Mouse (Mus musculus) lung, postnatal 36 days (tissue): ENCODE measurements around the gene Csrnp3.
A peak's percentile ranks its signal among the peaks of the same experiment; 100 is the strongest.
"Not testable (repeated sequence)": the region's sequence is repeated elsewhere in the genome, so short reads cannot be mapped to it uniquely, and the experiment has no call there.

Source experiments
- DNase-seq: peaks from one replicate; pipeline ENCODE4 v3.0.0; 2022; ENCODE audit warnings: mixed read lengths

Gene Csrnp3

DNA sequence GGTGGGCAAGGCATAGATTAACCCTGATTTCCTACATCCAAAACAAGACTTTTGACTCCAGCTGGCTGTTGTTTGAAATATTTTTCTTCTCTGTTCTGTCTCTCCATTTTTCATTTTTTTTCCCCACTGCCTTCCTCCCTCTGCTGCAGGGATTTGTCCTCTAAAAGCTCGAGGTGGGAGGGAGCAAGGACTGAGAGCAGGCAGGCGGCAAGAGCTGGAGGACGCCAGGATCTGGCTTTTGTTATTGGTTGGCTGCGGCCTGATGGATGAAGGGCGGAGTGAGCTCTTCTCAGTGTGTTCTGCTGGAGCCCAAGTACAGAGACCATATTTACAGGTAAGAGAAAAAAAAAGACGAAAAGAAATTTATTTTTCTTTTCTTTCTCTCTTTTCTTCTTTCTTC lies at the start of gene Csrnp3:
TSS of gene Csrnp3 (plus strand) at position 217 of the 400 bp plus-strand sequence.
- peak; percentile 4 for DNase-seq

DNA sequence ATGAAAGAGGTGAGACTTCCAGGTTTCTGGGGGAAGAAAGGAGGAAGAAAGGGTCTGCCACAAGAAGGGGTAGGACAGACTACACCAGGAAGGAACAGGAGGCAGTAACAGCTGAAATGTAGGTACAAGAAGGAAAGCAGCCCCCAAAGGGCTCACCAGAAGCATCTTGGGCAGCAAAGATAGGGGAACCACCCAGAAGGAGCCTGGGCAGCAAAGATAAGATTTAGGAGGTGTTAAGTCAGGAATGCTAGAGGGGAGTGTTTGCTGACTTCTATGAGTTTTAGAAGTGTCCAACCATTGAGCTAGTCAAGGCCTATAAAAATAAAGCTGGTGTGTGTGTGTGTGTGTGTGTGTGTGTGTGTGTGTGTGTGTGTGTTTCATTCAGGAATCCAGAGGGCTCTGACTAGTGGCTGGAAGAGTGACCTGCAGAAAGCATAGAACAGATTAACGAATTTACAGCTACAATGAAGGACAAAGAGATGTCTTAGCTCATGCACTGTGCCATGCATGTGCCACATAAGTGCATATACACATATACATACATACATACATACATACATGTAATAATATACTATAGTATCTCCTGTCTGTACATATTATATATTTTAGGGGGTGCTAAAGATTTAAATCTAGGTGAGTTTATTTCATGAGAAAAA lies 44.4 kb upstream of the Csrnp3 start:
- DNase-seq: no peak

DNA sequence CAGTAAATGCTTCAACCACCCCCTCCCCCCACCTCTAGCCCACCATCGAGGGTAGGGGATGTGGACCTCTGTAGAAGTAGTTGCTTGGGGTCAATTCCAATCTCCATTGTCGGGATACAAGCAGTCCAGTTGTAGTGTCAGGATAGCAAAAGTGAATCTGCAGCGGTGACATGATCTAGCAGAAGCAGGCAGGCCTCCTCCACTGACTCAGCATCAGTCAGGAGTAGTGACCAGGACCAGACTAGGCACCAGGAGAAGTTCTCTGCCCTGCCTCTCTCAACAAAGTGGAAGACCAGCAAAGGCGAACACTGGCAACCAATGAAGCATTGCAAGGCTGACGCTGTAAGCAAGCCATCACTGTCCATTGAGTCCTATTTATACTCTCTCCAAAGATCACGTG lies 39.0 kb upstream of the Csrnp3 start:
- DNase-seq: no peak

DNA sequence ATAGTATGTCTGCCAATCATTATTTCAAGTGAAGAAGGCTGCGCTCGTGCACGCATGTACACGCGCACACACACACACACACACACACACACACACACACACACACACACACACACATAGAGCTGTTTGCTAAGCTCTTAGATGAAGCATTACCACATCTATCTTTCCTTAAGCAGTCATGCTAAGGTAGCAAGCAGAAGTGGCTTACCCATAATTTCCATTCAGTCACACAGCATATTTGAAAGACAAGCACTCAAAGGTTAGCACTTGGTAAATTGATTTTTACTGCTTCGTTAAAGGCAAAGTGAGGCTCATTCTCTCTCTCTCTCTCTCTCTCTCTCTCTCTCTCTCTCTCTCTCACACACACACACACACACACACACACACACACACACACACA lies 34.4 kb upstream of the Csrnp3 start:
- peak; percentile 8 for DNase-seq

DNA sequence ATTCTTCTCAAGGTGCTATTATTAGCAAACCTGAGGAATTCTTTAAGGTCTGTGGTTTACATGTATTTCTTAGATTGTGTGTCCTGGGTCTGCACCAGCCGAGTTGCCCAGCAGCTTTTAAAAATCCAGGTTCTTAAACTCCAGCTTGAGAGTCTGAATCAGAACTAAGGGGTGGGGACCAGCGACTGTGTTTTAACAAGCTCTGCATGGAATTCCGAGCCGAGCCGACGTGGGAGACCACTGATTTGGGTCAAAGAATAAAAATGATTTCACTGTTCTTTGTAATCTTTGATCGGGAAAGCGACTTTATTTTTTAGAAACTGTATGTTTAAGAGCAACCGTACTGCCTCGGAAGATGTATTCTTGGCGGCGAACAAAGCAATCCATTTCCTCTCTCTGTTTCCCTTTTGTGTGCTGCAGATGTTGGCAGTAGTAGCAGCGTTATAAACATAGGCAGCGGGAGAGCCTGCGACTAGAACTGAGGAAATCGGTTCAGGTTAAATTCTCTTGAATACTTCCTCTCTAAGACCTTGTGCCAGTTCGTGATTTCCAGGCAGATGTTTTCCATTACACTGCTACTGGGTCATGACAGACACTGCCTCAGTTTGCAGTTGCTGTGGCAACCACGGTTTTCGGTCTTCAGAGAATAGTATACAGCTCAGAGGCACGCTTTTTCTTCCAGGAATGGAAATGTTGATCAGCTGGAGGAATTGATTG lies 27.3 kb upstream of the Csrnp3 start:
- DNase-seq: peak; percentile 35

DNA sequence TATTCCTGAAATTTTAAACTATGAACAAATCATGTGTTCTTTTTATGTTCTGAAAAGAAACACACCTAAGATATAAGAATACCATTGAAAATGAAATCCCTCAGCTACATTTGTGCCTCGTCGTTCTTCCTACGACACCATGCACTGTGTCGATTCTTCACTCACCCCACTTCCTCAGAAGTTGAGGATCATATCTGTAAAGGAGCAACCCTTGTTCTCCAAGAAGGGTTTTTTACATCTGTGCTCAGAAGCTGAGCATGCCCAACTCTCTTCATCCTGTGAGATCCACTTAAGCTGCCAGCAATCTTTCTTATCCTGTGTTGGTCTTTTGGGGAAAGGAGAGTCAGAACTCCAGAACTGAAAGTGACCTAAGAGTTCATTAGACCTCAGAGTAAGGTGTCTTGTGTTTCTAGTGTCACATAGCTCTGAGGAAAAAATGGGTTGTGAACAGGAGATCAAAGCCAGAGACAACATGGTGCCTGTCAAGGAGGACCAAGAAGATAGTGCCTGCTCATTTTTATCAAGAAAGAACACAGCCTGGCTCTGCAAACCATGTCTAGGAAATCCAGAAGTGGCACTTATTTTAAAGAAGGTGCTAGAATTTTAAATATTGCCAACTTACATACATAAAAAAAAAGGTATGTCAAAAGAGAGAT lies 25.3 kb upstream of the Csrnp3 start:
- no peak for DNase-seq

DNA sequence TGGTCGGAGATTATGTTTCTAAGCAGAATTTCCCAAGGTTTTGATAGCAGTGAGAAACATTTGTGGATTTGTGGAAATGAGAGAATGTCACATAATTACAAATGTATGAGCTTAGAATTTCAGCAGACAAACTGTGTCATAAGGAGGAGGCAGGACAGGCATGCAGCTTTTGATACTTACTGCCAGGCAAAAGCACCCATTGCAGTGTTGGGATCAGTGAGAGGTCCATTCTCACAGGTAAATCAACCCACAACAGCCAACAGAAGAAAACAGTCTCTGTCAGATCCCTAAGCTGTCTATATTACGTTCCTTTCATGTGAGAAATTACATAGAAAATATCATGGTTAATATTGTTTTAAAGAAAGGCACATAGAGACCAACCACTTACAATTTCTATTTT lies 19.3 kb upstream of the Csrnp3 start:
- DNase-seq: no peak

DNA sequence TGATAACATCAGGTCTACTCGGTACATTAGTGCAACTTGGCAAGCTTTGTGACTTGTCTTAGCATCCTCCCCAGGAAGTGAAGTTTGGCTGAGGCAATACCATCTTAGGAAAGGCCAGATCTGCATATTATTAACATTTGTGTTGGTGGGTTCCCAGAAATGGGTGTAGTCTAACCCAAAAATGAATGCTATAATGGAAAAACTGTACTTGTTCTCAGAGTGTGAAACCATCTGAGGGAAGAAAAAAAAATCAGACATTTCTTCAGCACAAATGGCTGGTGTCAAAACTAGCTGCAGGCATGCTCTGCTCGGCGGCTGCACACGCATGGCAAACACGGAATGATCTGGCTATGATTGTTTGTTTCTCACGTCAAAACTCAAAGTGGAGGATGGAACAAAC lies 18.8 kb upstream of the Csrnp3 start:
- DNase-seq: no peak

DNA sequence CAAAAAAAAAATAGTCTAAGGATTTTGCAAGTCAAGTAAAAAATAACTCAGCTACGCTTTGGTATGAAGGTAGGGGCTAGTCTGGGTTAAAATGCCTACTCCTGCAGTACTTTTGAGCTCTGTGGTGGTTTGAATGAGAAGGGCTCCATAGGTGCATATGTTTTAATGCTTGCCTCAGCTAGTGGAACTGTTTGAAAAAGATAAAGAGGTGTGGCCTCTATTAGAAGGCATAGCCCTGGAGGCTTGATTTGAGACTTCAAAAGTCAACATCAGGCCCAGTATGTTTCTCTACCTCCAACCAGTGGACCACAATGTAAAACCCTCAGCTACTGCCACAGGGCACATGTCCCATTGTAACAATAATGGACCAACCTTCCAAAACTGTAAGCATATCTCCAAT lies 16.9 kb upstream of the Csrnp3 start:
- DNase-seq: no peak

DNA sequence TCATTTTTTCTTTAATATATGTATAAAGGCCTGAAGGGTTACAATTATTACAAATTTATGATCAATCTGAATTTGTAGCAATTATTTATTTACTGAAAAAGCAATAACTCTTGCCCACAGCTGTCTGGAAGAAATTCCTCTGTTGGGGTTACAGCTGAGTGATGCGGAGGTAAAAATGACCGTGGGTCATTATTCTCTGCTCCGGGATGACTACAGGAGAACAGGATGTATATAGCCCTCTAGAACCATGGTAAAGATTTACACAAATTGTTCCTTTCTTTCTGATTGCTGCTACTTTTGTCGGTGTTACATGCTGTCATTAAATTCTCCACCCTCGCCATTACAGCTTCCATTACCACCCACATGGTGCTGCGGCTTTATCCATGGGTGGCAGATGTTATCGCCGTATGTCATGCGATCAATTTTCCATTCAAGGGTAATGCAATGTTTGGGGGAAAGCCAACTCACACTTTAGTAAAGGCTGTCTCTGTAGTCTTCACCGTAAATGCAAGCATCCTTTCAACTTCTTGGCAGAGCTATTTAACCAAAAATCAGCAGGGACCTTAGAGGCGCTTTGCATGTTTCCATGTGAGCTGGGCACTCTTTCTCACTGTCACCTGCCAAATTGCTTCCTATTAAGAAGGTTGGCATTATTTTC lies 12.7 kb upstream of the Csrnp3 start:
- no peak for DNase-seq

DNA sequence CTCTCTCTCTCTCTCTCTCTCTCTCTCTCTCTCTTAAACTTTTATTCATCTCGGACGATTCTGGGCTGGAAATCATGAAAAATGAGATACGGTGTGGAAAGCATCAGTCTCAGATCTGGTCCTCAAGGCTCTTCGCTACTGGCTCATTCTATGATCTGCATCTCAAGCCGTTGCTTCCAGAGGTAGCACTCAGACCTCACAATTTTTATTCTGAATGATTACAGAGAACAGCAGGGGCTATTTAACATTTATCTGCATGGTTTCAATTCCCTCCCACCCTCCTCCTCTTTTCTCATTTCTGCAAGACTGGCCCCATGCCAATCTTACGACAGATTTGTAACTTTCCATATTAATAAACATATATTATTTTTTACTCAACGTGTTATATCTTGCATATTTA lies 12.1 kb upstream of the Csrnp3 start:
- no peak for DNase-seq

DNA sequence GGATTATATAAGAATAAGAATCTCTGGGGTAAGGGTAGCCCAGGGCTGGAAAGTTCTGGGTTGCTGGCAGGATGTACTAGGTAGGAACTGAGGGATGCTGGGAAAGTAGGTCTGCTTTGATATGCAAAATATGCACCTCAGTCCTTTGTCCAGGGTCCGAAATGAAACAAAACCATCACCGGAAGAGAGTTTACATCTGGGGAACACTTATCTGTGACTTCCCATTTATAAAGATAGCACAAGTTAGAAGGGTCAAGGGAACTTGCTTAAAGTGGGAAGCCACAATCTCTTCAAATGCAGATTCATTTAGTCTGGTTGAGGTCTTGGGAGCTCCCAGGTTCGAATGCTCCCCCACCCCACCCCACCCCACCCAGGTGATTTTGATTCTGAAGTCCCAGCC lies 4.0 kb upstream of the Csrnp3 start:
- no peak for DNase-seq

DNA sequence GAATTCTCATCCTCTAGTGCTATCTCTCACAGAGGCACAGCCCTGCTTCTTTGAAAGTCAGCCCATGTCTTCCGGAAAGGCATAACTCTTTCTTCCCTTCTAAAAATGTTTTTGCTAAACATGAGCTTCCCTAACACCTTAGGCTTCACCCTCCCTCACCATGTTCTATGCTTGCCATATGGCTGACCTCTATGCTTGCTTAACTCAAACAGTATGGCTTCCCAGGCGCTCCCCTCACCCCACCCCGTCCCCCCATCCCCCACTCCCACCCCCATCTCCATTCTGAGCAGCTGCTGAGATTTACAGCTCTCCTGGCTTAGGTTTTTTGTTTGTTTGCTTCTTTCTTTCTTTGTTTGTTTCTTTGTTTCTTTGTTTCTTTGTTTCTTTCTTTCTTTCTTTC lies 3.2 kb upstream of the Csrnp3 start:
- DNase-seq: no peak

DNA sequence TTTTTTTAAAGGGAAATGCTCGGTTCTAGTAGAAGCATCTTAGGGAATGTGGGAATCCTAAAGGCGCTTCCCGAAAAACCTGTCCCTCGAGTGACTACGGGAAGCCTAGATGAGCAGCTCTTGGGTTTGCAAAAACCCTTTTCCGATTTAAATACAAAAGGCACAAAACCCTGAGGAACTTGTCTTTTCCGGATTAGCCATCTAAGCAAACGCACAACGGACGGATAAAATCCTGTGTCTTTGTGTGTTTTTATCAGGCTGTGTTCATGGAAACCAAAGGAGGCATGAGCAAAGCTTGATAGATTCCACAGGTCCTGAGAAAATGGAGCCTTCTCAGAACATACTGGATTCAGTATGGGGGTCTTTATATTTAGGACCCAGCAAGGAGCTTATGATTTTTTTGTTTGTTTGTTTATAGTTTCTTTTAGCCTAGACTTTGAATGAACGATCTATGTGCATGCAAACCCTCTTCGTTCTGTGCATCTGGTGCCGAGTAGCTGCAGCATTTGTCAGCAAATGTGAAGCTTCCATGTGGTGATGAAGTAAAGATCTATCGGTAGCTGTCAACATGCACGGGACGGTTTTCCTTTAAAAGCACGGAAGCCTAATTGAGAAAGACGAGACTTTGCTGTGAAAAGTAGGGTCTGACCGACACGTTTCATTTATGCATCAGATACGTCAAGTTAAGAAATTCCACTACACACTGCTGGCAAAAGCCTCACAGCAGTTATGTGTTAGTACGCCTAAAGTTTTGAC lies 611 bp downstream of the Csrnp3 start:
- DNase-seq: no peak

DNA sequence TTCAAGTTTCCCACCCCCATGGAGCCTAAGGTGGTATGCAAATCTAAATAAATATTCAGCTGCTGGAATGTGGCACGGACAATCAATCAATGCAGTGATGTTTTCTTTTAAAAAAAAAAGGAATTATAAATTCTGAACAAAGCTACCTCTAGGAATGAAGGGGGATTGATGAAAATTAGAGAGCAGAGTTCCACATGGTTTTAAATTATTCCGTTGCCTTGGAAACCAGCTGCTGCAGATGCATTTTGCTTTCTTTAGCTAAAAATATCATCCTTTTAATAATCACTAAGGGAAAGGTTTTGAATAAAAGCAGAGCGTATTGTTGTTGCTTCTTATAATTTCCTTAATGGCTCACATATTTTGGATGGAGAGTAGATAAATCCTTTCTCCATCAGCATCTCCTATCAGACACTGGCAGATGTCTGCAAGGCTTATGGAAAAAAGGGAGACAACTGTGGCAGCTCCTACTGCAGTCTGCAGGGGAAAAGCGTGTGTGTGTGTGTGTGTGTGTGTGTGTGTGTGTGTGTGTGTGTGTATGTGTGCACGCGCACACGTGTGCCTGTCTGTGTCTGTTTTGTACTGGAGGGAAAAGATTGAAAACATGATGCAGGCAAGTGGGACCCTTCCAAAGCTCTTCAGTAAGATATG lies 2.0 kb downstream of the Csrnp3 start:
- DNase-seq: no peak

DNA sequence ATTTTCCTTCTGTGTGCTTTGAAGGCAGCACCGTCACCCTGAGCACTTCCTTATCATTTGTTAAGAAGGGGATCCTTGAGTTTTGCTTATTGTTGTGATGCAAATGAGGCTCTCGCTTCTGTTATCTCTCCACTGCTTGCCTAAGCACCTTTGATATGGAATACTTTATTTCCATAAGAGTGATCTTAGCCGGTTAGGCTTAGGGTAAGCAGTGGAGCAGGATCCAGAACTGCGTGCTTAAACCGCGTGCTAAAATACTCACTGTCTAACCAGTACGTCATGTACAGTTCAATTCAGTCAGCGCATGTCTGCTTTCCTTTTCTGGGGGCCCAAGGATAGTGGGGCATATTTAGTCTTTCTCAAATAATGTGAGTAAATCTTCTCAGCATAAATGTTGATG lies 3.1 kb downstream of the Csrnp3 start:
- DNase-seq: no peak

DNA sequence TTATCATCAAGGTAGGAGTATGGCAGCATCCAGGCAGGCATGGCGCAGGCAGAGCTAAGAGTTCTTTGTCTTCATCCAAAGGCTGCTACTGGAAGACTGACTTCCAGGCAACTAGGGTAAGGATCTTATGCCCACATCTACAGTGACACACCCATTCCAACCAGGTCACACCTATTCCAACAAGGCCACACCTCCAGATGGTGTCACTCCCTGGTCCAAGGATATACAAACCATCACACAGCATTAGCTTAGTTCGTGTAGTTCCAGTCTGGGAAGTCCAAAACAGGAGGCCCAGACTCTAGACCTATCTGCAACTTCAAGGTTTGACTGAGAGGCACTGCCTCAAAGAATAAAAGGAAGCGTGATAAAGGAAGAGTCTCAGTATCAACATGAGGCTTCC lies 4.7 kb downstream of the Csrnp3 start:
- DNase-seq: not testable (repeated sequence)

DNA sequence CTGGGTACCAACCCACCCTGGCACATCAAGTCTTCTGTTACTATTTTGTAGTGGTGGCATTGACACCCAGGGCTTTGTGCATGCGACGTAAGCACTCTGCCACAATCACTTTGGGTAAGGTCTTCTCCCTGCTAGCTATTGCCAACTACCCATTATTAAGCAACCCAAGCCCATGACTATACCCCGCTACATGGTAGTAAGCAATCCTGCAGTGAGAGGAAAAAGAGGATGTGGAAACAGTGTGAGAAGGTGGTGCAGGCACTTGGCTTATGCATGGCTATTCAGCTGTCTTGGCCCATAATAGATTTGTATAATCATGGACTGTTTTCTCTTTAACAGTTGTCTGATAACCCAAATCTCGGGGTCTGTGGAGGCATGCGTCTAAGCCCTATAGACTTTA lies 11.2 kb downstream of the Csrnp3 start:
- no peak for DNase-seq

DNA sequence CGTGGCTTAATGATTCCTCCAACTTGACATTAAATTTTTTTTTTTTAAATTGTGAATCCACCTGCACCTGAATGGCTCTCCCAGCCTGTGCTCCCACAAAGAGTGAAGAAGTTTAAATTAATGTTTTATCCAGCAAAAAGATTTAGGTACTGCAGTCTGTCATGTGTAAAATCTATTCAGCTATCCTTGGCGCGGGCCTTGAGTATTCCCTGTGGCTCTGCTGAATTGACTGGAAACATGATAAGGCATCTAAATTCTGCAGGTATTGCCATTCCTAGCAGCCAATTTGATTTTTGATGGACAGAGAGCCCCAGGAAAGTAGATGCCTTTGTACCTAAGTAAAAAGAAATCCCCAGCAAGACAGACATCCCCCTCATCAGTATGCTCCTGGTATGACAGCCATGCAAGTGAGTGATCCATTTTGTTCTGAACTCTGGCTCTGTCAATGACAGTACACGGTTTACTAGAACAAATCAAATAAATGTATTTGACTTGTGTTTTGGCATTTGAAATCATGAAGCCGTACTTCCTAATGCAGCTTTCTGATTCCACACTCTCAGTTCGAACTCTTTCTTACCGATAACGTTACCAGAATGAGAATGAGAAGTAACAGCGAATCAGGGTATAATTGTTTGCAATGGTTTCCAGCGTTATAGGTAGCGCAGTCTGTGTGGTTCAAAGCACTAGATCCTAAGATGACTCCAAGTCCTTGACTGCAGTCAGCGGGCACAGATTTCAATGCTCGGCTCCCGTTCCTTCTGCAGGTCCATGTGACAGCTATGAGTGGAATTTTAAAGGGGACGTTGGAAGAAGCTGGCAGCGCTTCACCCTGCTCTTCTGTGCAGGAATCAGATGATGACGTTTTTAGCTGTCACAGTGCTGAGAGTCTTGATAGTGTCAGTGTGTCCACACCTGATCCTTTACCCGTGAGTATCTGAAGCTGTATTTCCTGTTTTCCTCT lies 14.5 kb downstream of the Csrnp3 start:
- no peak for DNase-seq

DNA sequence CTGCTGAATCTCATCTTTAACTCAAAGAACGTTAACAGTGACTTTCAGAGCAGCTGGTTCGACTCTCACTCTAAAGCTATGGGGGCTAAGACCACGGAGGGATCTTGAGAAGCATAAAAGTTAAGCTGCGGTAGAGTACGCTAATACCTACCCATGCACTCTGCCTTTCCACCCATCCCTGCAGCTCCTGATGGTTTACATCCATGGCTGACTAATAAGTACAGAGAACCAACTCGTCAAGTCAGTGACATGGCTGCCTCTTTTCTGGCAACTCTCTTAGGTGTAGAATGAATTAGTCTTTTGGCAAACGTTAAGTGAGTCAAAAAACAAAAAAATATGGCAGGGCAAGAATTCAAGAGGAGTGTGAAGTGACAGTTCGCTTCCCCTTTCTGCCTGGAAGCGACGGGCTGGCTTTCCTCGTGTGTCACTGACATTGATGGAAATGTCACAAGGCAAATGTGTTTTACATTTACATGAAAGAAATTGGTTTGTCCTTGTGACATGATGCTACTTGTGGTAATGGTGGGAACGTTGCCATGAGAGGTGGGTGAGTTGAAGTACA lies 19.3 kb downstream of the Csrnp3 start:
- no peak for DNase-seq
